Mouse (Mus musculus) spleen, adult 2 months (tissue): ENCODE data around the gene Fbxo36. TPM values are rescaled to one million over a fixed set of nuclear protein-coding genes. Genes with fewer than 3 reads are reported as not detected.

Experiments
- DNase-seq, 2 experiments: peaks; one replicate each; pipeline versions ENCODE4 v3.0.0 to v3.0.0-alpha.2; 2012 to 2021; ENCODE audit warnings: low spot score in 2 of 2, low read depth in 1 of 2
- H3K27ac ChIP-seq: fragments of 200-500 bp; 2 replicates; pipeline ENCODE4 v1.5.1; 2012; ENCODE audit warnings: low read length, inconsistent platforms; ENCODE audit not compliant: insufficient read depth
- H3K27me3 ChIP-seq: fragments of 200-500 bp; 2 replicates; pipeline ENCODE4 v1.6.1; 2012; ENCODE audit warnings: mild to moderate bottlenecking, moderate library complexity, low read length, inconsistent platforms; ENCODE audit not compliant: control insufficient read depth, insufficient read depth
- H3K36me3 ChIP-seq: fragments of 200-500 bp; 2 replicates; pipeline ENCODE4 v1.6.1; 2012; ENCODE audit warnings: mild to moderate bottlenecking, low read length, inconsistent platforms; ENCODE audit not compliant: control insufficient read depth, insufficient read depth
- H3K4me1 ChIP-seq: fragments of 200-500 bp; 2 replicates; pipeline ENCODE4 v1.6.1; 2011; ENCODE audit warnings: inconsistent platforms; ENCODE audit not compliant: control insufficient read depth, insufficient read depth, insufficient read length
- H3K4me3 ChIP-seq: fragments of 200-500 bp; 2 replicates; pipeline ENCODE4 v1.5.1; 2011; ENCODE audit warnings: mild to moderate bottlenecking, inconsistent platforms; ENCODE audit not compliant: insufficient read depth, insufficient read length; ENCODE audit errors: extremely low read depth
- CTCF ChIP-seq: fragments of 200-500 bp; IDR thresholded peaks from 2 replicates; pipeline ENCODE4 v1.5.1; 2011; ENCODE audit warnings: mild to moderate bottlenecking, inconsistent platforms; ENCODE audit not compliant: insufficient read depth, insufficient read length, insufficient replicate concordance; ENCODE audit errors: extremely low read depth
- POLR2A ChIP-seq: fragments of 200-500 bp; IDR thresholded peaks from 2 replicates; pipeline ENCODE4 v1.6.1; 2011; ENCODE audit warnings: low read depth, low read length, inconsistent platforms
- WGBS: fragments of 180-500 bp; shearing (Covaris S2); methylation state at CpG from one replicate; pipeline ENCODE4 v1.1.7; 2018; 5-methylcytosine and 5-hydroxymethylcytosine counted together
- polyA plus RNA-seq: library from polyadenylated mRNA; depleted of rRNA; stranded (reverse); fragments of >200 nt; gene quantifications from 2 replicates; pipeline ENCODE4 v1.2.3, GENCODE M21; 2012

The Fbxo36 gene
- polyA plus RNA-seq, 1 experiment: 0.53 TPM

GRCm38 (mm10) chr1:84868311-84868710 is 28.7 kb downstream of the Fbxo36 start:
- H3K36me3 ChIP-seq: no peaks in the 10 kb centered on the region
- TF ChIP-seq CTCF (no peak), POLR2A (no peak)
- DNase-seq: no peak
- H3K27ac ChIP-seq: no peak overlapping the region
- H3K27me3 ChIP-seq: no peaks in the 10 kb centered on the region
- H3K4me1 ChIP-seq: no peaks in the 10 kb centered on the region
- no peak overlapping the region for H3K4me3 ChIP-seq

GRCm38 (mm10) chr1:84868841-84869240 is 29.2 kb downstream of the Fbxo36 start:
- no peak overlapping the region for H3K4me3 ChIP-seq
- WGBS: 79% methylated on average over 4 of the region's 4 CpGs
- no peak for DNase-seq
- no peaks in the 10 kb centered on the region for H3K36me3 ChIP-seq
- H3K27me3 ChIP-seq: no peaks in the 10 kb centered on the region
- H3K27ac ChIP-seq: no peak overlapping the region
- TF ChIP-seq CTCF: no peak
- no peak for TF ChIP-seq POLR2A
- H3K4me1 ChIP-seq: no peaks in the 10 kb centered on the region

GRCm38 (mm10) chr1:84869498-84869897 is 29.9 kb downstream of the Fbxo36 start:
- Histone ChIP-seq H3K27me3 (no peaks in the 10 kb centered on the region), H3K4me3 (no peak overlapping the region), H3K36me3 (no peaks in the 10 kb centered on the region), H3K4me1 (no peaks in the 10 kb centered on the region), H3K27ac (no peak overlapping the region)
- WGBS: 74% methylated on average over 7 of the region's 7 CpGs
- no peak for TF ChIP-seq POLR2A
- no peak for TF ChIP-seq CTCF
- no peak for DNase-seq

GRCm38 (mm10) chr1:84871131-84871530 is 31.5 kb downstream of the Fbxo36 start:
- no peak for DNase-seq
- Histone ChIP-seq H3K36me3 (no peaks in the 10 kb centered on the region), H3K27me3 (no peaks in the 10 kb centered on the region), H3K27ac (no peak overlapping the region), H3K4me1 (no peaks in the 10 kb centered on the region), H3K4me3 (no peak overlapping the region)
- WGBS: 81% methylated on average over 6 of the region's 6 CpGs
- TF ChIP-seq CTCF (no peak), POLR2A (no peak)

GRCm38 (mm10) chr1:84872105-84872504 is 32.5 kb downstream of the Fbxo36 start:
- WGBS: 86% methylated on average over 3 of the region's 3 CpGs
- Histone ChIP-seq H3K4me3 (no peak overlapping the region), H3K27ac (no peak overlapping the region), H3K27me3 (no peaks in the 10 kb centered on the region), H3K36me3 (no peaks in the 10 kb centered on the region), H3K4me1 (no peaks in the 10 kb centered on the region)
- DNase-seq: no peak
- TF ChIP-seq CTCF (no peak), POLR2A (no peak)

GRCm38 (mm10) chr1:84872939-84873338 is 33.3 kb downstream of the Fbxo36 start:
- H3K36me3 ChIP-seq: no peaks in the 10 kb centered on the region
- no peak overlapping the region for H3K27ac ChIP-seq
- H3K4me3 ChIP-seq: no peak overlapping the region
- no peak for TF ChIP-seq CTCF
- no peak for TF ChIP-seq POLR2A
- 75% methylated on average over 4 of the region's 4 CpGs for WGBS
- no peak for DNase-seq
- H3K27me3 ChIP-seq: no peaks in the 10 kb centered on the region
- H3K4me1 ChIP-seq: no peaks in the 10 kb centered on the region

GRCm38 (mm10) chr1:84877590-84877989 is 37.9 kb downstream of the Fbxo36 start:
- 93% methylated on average over 2 of the region's 2 CpGs for WGBS
- H3K27ac ChIP-seq: no peak overlapping the region
- no peak for DNase-seq
- H3K4me3 ChIP-seq: no peak overlapping the region
- no peaks in the 10 kb centered on the region for H3K4me1 ChIP-seq
- TF ChIP-seq POLR2A (no peak), CTCF (no peak)
- no peaks in the 10 kb centered on the region for H3K27me3 ChIP-seq
- H3K36me3 ChIP-seq: no peaks in the 10 kb centered on the region

- TF ChIP-seq POLR2A (no peak), CTCF (no peak)
- Histone ChIP-seq H3K4me1 (no peaks in the 10 kb centered on the region), H3K27me3 (no peaks in the 10 kb centered on the region), H3K27ac (no peak overlapping the region), H3K36me3 (no peaks in the 10 kb centered on the region), H3K4me3 (no peak overlapping the region)
- 92% methylated on average over 8 of the region's 8 CpGs for WGBS
- DNase-seq: no peak
These were observed 40.0 kb downstream of the Fbxo36 start for GRCm38 (mm10) chr1:84879571-84880120.
